15 mouse cellular contexts compared by ENCODE assay signal in the genomic region with DNA sequence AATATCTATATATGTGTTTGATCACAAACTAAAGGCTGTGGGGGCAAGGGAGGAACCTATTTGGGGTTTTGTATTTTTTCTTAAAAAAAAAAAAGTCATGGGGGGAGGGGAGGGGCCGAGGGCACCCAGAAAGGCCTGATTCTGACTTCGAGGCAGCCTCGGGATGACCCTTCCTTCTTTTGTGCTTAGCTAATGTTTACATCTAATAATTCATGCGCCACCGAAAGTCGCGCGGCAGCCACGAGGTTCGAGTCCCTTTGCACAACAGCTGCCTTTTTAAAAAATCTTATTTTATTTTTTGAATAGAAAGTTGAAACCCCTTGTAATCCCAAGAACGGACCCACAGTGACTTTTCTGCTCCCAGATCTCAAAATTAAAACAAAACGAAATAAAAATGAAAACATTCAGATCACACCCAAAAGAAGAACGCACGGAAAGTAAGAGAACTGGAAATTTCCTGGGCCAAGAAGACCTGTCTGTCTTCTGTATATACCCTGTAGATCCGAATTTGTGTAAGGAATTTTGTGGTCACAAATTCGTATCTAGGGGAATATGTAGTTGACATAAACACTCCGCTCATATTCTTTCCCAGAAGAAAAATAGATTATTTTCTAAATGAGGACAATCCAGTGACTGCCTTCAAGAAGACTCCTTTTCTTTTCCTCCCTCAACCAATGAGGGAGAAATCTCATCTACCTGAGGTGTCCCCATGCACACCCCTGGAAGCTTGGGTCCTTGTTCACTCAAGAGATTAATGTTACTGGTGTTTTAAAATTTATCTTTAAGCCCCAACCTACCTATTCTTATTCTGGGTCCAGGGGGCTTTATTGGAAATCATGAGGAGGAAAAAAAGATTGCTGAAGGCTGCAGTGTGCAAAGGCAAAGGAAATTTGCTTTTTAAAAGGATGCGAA. TPM values are rescaled to one million over a fixed set of nuclear protein-coding genes. Genes with fewer than 3 reads are reported as not detected.
DNase-seq lines count a peak whose midpoint lies in the region; ATAC-seq lines count a peak whose summit lies in the region.
"Had no signal": no experiment of that assay in that cellular context is flagged by ENCODE, and none has a peak within 500 bp of the region (broad histone marks: within the 10 kb centered on the region; RNA-seq: fewer than 3 reads in every experiment).

No protein-coding gene starts in this region.

- H3K27ac ChIP-seq in kidney, embryonic 16.5 days (ENCODE audit: low read length) = peak overlapping the region; percentile 99
- no peak overlapping the region for H3K27ac ChIP-seq in brown adipose tissue, adult 24 weeks (replicated peaks; ENCODE audit: low read depth, low read length)
- H3K27ac ChIP-seq in hindbrain, embryonic 15.5 days (replicated peaks) = peak overlapping the region; percentile 96
- H3K27ac ChIP-seq in neural tube, embryonic 14.5 days (ENCODE audit: low read depth, low read length) = peak overlapping the region; percentile 100
- H3K27ac ChIP-seq: embryonic facial prominence, embryonic 10.5 days; midbrain, embryonic 12.5 days had no signal

- H3K4me1 ChIP-seq in kidney, embryonic 16.5 days (ENCODE audit: insufficient read depth, low read length) = peaks cover 71% of the 10 kb centered on the region
- peaks cover 10% of the 10 kb centered on the region for H3K4me1 ChIP-seq in brown adipose tissue, adult 24 weeks (ENCODE audit: control insufficient read depth, insufficient read depth, insufficient read length, low read length)
- H3K4me1 ChIP-seq in hindbrain, embryonic 15.5 days (replicated peaks) = peaks cover 3% of the 10 kb centered on the region
- H3K4me1 ChIP-seq in neural tube, embryonic 14.5 days (ENCODE audit: control insufficient read depth, insufficient read depth, low read length) = peaks cover 59% of the 10 kb centered on the region

- no peaks in the 10 kb centered on the region for H3K27me3 ChIP-seq in kidney, embryonic 16.5 days (ENCODE audit: insufficient read depth, low read length)
- peaks cover 59% of the 10 kb centered on the region for H3K27me3 ChIP-seq in hindbrain, embryonic 15.5 days
- no peaks in the 10 kb centered on the region for H3K27me3 ChIP-seq in neural tube, embryonic 14.5 days (ENCODE audit: control insufficient read depth, insufficient read depth, low read length)

- peak overlapping the region; percentile 90 for H3K4me2 ChIP-seq in kidney, embryonic 16.5 days (replicated peaks; ENCODE audit: low read depth, low read length)
- peak overlapping the region; percentile 59 for H3K4me2 ChIP-seq in hindbrain, embryonic 15.5 days
- peak overlapping the region; percentile 100 for H3K4me2 ChIP-seq in neural tube, embryonic 14.5 days (ENCODE audit: low read depth, low read length)
- H3K4me2 ChIP-seq: midbrain, embryonic 12.5 days had no signal

- H3K36me3 ChIP-seq in kidney, embryonic 16.5 days (ENCODE audit: insufficient read depth, low read length) = 0 out of 2 replicates have a peak, but pooled peaks cover 4% of the 10 kb centered on the region
- no peaks in the 10 kb centered on the region for H3K36me3 ChIP-seq in hindbrain, embryonic 15.5 days
- H3K36me3 ChIP-seq in neural tube, embryonic 14.5 days (ENCODE audit: control insufficient read depth, insufficient read depth, low read length) = peaks cover 6% of the 10 kb centered on the region
- H3K36me3 ChIP-seq: embryonic facial prominence, embryonic 10.5 days; midbrain, embryonic 12.5 days had no signal

- DNase-seq in kidney, adult 8-10 months = no peak
- no peak for DNase-seq in cerebellum, adult 9-11 months
- no peak for DNase-seq in gastrocnemius, postnatal 4 days (ENCODE audit: low spot score in 2 of 2)
- DNase-seq in spleen, postnatal 4 days (ENCODE audit: low spot score in 2 of 2) = no peak
- DNase-seq: cerebellum, adult 9-10 months; layer of hippocampus, adult 9-11 months; lung, adult 18-20 months had no signal

- no peaks in the 10 kb centered on the region for H3K9me3 ChIP-seq in kidney, embryonic 16.5 days (ENCODE audit: low read length)
- H3K9me3 ChIP-seq in hindbrain, embryonic 15.5 days = no peaks in the 10 kb centered on the region
- H3K9me3 ChIP-seq in neural tube, embryonic 14.5 days (ENCODE audit: control insufficient read depth, low read length) = no peaks in the 10 kb centered on the region
- H3K9me3 ChIP-seq: embryonic facial prominence, embryonic 10.5 days; midbrain, embryonic 12.5 days had no signal

- peak overlapping the region; percentile 71 for H3K4me3 ChIP-seq in kidney, embryonic 16.5 days (ENCODE audit: low read length)
- peak overlapping the region; percentile 72 for H3K4me3 ChIP-seq in brown adipose tissue, adult 24 weeks (ENCODE audit: insufficient read depth, low read depth, low read length)
- H3K4me3 ChIP-seq in hindbrain, embryonic 15.5 days = peak overlapping the region; percentile 47
- peak overlapping the region; percentile 95 for H3K4me3 ChIP-seq in neural tube, embryonic 14.5 days (ENCODE audit: low read depth, low read length)
- H3K4me3 ChIP-seq: midbrain, embryonic 12.5 days had no signal

- H3K9ac ChIP-seq in kidney, embryonic 16.5 days (replicated peaks; ENCODE audit: low read length) = peak overlapping the region; percentile 90
- H3K9ac ChIP-seq in hindbrain, embryonic 15.5 days = peak overlapping the region; percentile 47
- peak overlapping the region; percentile 100 for H3K9ac ChIP-seq in neural tube, embryonic 14.5 days (replicated peaks; ENCODE audit: low read depth, low read length)
- H3K9ac ChIP-seq: midbrain, embryonic 12.5 days had no signal

- 7% methylated on average over 18 of the region's 18 CpGs for WGBS in kidney, embryonic 16.5 days
- WGBS in hindbrain, embryonic 15.5 days = 5% methylated on average over 18 of the region's 18 CpGs
- WGBS in neural tube, embryonic 14.5 days = 4% methylated on average over 18 of the region's 18 CpGs

- no peak for ATAC-seq in kidney, embryonic 16.5 days (ENCODE audit: low FRiP score, low TSS enrichment)
- ATAC-seq in hindbrain, embryonic 15.5 days (ENCODE audit: low FRiP score, low read depth) = no peak
- ATAC-seq in neural tube, embryonic 14.5 days (ENCODE audit: low read depth) = no peak

RNA-seq across cellular contexts. Expression of gene Hoxb4, which starts 1.1 kb away (rescaled TPM):
- 4.1 and 6.2 TPM in 2 replicates for polyA plus RNA-seq in kidney, embryonic 16.5 days (2015; fragmentation: Nextera tagmentation; extraction: Ambion mirVana)
- 6.0 and 6.4 TPM in 2 replicates for polyA plus RNA-seq in brown adipose tissue, adult 24 weeks (2012; ENCODE audit: insufficient read depth, insufficient read length, missing spikeins)
- polyA plus RNA-seq in hindbrain, embryonic 15.5 days (2015; fragmentation: Nextera tagmentation; extraction: Ambion mirVana) = 3.5 and 3.8 TPM in 2 replicates
- polyA plus RNA-seq in neural tube, embryonic 14.5 days (2014; fragmentation: Nextera tagmentation; extraction: Ambion mirVana) = 3.4 and 4.1 TPM in 2 replicates
- under 1 TPM; 0.57 to 0.91 TPM for total RNA-seq in gastrocnemius, postnatal 4 days (2021)
- polyA plus RNA-seq: midbrain, embryonic 12.5 days had no signal

RNA-seq across cellular contexts. Expression of gene Hoxb3, which starts 6.2 kb away (rescaled TPM):
- 3.7 and 4.3 TPM in 2 replicates for polyA plus RNA-seq in kidney, embryonic 16.5 days (2015; fragmentation: Nextera tagmentation; extraction: Ambion mirVana)
- 1.7 and 2.0 TPM in 2 replicates for polyA plus RNA-seq in brown adipose tissue, adult 24 weeks (2012; ENCODE audit: insufficient read depth, insufficient read length, missing spikeins)
- 12.8 and 13.2 TPM in 2 replicates for polyA plus RNA-seq in hindbrain, embryonic 15.5 days (2015; fragmentation: Nextera tagmentation; extraction: Ambion mirVana)
- polyA plus RNA-seq in neural tube, embryonic 14.5 days (2014; fragmentation: Nextera tagmentation; extraction: Ambion mirVana) = 13.5 and 13.9 TPM in 2 replicates
- total RNA-seq in gastrocnemius, postnatal 4 days (2021) = 1 to 10 TPM; 1.0 to 1.3 TPM
- polyA plus RNA-seq: midbrain, embryonic 12.5 days had no signal

RNA-seq across cellular contexts. Expression of gene Hoxb5, which starts 13.8 kb away (rescaled TPM):
- polyA plus RNA-seq in kidney, embryonic 16.5 days (2015; fragmentation: Nextera tagmentation; extraction: Ambion mirVana) = 19.2 and 24.3 TPM in 2 replicates
- 1.1 and 1.2 TPM in 2 replicates for polyA plus RNA-seq in brown adipose tissue, adult 24 weeks (2012; ENCODE audit: insufficient read depth, insufficient read length, missing spikeins)
- 115 and 140 TPM in 2 replicates for polyA plus RNA-seq in hindbrain, embryonic 15.5 days (2015; fragmentation: Nextera tagmentation; extraction: Ambion mirVana)
- 49.1 and 52.4 TPM in 2 replicates for polyA plus RNA-seq in neural tube, embryonic 14.5 days (2014; fragmentation: Nextera tagmentation; extraction: Ambion mirVana)
- total RNA-seq in gastrocnemius, postnatal 4 days (2021) = 1 to 10 TPM in 1 of 2 experiments, under 1 TPM in 1; 0.80 to 1.1 TPM
- polyA plus RNA-seq: midbrain, embryonic 12.5 days had no signal

RNA-seq across cellular contexts. Expression of gene Hoxb6, which starts 24.7 kb away (rescaled TPM):
- 50.3 and 55.7 TPM in 2 replicates for polyA plus RNA-seq in kidney, embryonic 16.5 days (2015; fragmentation: Nextera tagmentation; extraction: Ambion mirVana)
- polyA plus RNA-seq in brown adipose tissue, adult 24 weeks (2012; ENCODE audit: insufficient read depth, insufficient read length, missing spikeins) = 0.91 and 1.9 TPM in 2 replicates
- polyA plus RNA-seq in hindbrain, embryonic 15.5 days (2015; fragmentation: Nextera tagmentation; extraction: Ambion mirVana) = 52.1 and 66.7 TPM in 2 replicates
- polyA plus RNA-seq in neural tube, embryonic 14.5 days (2014; fragmentation: Nextera tagmentation; extraction: Ambion mirVana) = 138 and 141 TPM in 2 replicates
- 1 to 10 TPM in 1 of 2 experiments, under 1 TPM in 1; 0.62 to 1.3 TPM for total RNA-seq in gastrocnemius, postnatal 4 days (2021)
- total RNA-seq: heart, adult 8-10 months had no signal
- polyA plus RNA-seq: embryonic facial prominence, embryonic 10.5 days; midbrain, embryonic 12.5 days had no signal

RNA-seq across cellular contexts. Expression of gene Hoxb7, which starts 30.5 kb away (rescaled TPM):
- polyA plus RNA-seq in kidney, embryonic 16.5 days (2015; fragmentation: Nextera tagmentation; extraction: Ambion mirVana) = 60.9 and 68.3 TPM in 2 replicates
- polyA plus RNA-seq in brown adipose tissue, adult 24 weeks (2012; ENCODE audit: insufficient read depth, insufficient read length, missing spikeins) = 2.1 and 2.6 TPM in 2 replicates
- polyA plus RNA-seq in hindbrain, embryonic 15.5 days (2015; fragmentation: Nextera tagmentation; extraction: Ambion mirVana) = 26.5 and 33.6 TPM in 2 replicates
- polyA plus RNA-seq in neural tube, embryonic 14.5 days (2014; fragmentation: Nextera tagmentation; extraction: Ambion mirVana) = 120 and 133 TPM in 2 replicates
- total RNA-seq in gastrocnemius, postnatal 4 days (2021) = 1 to 10 TPM; 1.8 to 2.1 TPM
- total RNA-seq: heart, adult 8-10 months; hematopoietic stem cell, adult 5-6 weeks had no signal
- polyA plus RNA-seq: embryonic facial prominence, embryonic 10.5 days; midbrain, embryonic 12.5 days had no signal

Comparison
In these comparisons a context has a peak if more than half of its experiments do, and no peak if none do; other contexts are left out.
1. H3K9ac ChIP-seq: peak in every context shown above with its lines; median percentile 100 in neural tube, embryonic 14.5 days; 90 in kidney, embryonic 16.5 days; 47 in hindbrain, embryonic 15.5 days.